Mouse (Mus musculus) megakaryocyte, embryonic 14.5 days (primary cell): ENCODE measurements around the gene Cenpu.
"Not testable (repeated sequence)": the region's sequence is repeated elsewhere in the genome, so short reads cannot be mapped to it uniquely, and the experiment has no call there.

Source experiments
- FLI1 ChIP-seq: IDR thresholded peaks from 2 replicates; pipeline ENCODE4 v1.6.1; 2012; ENCODE audit warnings: low read length, inconsistent platforms, mixed read lengths
- GATA1 ChIP-seq: IDR thresholded peaks from 3 replicates; pipeline ENCODE4 v1.6.1; 2012; ENCODE audit warnings: mixed read lengths, low read length, inconsistent platforms, borderline replicate concordance

DNA sequence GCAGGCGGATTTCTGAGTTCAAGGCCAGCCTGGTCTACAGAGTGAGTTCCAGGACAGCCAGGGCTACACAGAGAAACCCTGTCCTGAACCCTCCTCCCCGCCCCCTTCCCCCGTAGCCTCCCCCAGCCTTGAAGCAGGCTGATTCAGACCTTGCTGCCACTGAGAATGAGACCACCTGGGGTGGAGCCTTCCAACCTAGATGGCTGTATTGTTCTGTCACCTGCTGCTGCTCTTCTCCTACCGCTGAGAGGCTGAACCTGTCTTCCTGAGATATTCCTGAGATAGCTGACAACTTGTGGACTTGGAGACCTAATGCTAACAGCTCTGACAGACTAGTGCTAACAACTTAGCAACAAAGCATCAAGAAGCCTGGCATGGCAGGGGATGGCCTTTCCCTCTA is 32.5 kb downstream of the Cenpu start:
- not testable (repeated sequence) for TF ChIP-seq GATA1, FLI1
